Mouse (Mus musculus) liver, embryonic 14.5 days (tissue): Measurements from ENCODE around the gene Gm49721.
"Not testable (repeated sequence)": the region's sequence is repeated elsewhere in the genome, so short reads cannot be mapped to it uniquely, and the experiment has no call there.

Experiments used
- CTCF ChIP-seq: IDR thresholded peaks from 2 replicates; pipeline ENCODE4 v1.5.1; 2016; ENCODE audit warnings: antibody characterized with exemption, low read depth, control low read depth
- EP300 ChIP-seq: IDR thresholded peaks from 2 replicates; pipeline ENCODE4 v1.6.1; 2016; ENCODE audit warnings: antibody characterized with exemption, low read depth

GRCm38 (mm10) chr17:7069561-7070240 lies 91.0 kb downstream of the Gm49721 start:
- TF ChIP-seq CTCF, EP300: not testable (repeated sequence)
